Mouse (Mus musculus) intestine, embryonic 16.5 days (tissue): Measurements from ENCODE around the gene Trappc13. TPM values are rescaled to one million over a fixed set of nuclear protein-coding genes. Genes with fewer than 3 reads are reported as not detected.

Experiments used
- ATAC-seq: fragments of 200-750 bp; cut with Nextera tagmentation; 2 replicates; pipeline ENCODE4 v1.8.0; 2017; ENCODE audit warnings: moderate TSS enrichment, moderate library complexity
- H3K27ac ChIP-seq: fragments of 300-500 bp; sonication (generic); 2 replicates; pipeline ENCODE4 v1.5.1; 2014; ENCODE audit warnings: mild to moderate bottlenecking, low read length
- H3K27me3 ChIP-seq: fragments of 300-500 bp; sonication (generic); replicated peaks from 2 replicates; pipeline ENCODE4 v1.6.1; 2014; ENCODE audit warnings: low read length, control low read depth, mixed read lengths; ENCODE audit not compliant: control insufficient read depth, insufficient read depth
- H3K36me3 ChIP-seq: fragments of 300-500 bp; sonication (generic); 2 replicates; pipeline ENCODE4 v1.6.1; 2014; ENCODE audit warnings: low read length, control low read depth; ENCODE audit not compliant: control insufficient read depth, insufficient read depth
- H3K4me1 ChIP-seq: fragments of 300-500 bp; sonication (generic); 2 replicates; pipeline ENCODE4 v1.6.1; 2014; ENCODE audit warnings: low read length, control low read depth, mixed read lengths; ENCODE audit not compliant: control insufficient read depth, insufficient read depth
- H3K4me2 ChIP-seq: fragments of 300-500 bp; sonication (generic); 2 replicates; pipeline ENCODE4 v1.6.1; 2014; ENCODE audit warnings: low read depth, low read length, control low read depth
- H3K4me3 ChIP-seq: fragments of 300-500 bp; sonication (generic); 2 replicates; pipeline ENCODE4 v1.5.1; 2014; ENCODE audit warnings: mild to moderate bottlenecking, low read length
- H3K9ac ChIP-seq: fragments of 300-500 bp; sonication (generic); 2 replicates; pipeline ENCODE4 v1.6.1; 2014; ENCODE audit warnings: low read depth, low read length
- H3K9me3 ChIP-seq: fragments of 300-500 bp; sonication (generic); 2 replicates; pipeline ENCODE4 v1.6.1; 2016; ENCODE audit warnings: low read length, control low read depth; ENCODE audit not compliant: control insufficient read depth
- WGBS: fragments of 180-500 bp; shearing (Covaris S2); extraction: QIAGEN DNeasy Blood & Tissue Kit; methylation state at CpG from one replicate; pipeline ENCODE4 v1.1.7; 2014; 5-methylcytosine and 5-hydroxymethylcytosine counted together
- polyA plus RNA-seq: library from polyadenylated mRNA; unstranded; fragments of >200 nt; fragmentation: Nextera tagmentation; extraction: Ambion mirVana; gene quantifications from 2 replicates; pipeline ENCODE4 v1.2.1, GENCODE M21; 2015

The Trappc13 gene
- polyA plus RNA-seq, 1 experiment from 2014 or later, result 54.5 TPM

DNA sequence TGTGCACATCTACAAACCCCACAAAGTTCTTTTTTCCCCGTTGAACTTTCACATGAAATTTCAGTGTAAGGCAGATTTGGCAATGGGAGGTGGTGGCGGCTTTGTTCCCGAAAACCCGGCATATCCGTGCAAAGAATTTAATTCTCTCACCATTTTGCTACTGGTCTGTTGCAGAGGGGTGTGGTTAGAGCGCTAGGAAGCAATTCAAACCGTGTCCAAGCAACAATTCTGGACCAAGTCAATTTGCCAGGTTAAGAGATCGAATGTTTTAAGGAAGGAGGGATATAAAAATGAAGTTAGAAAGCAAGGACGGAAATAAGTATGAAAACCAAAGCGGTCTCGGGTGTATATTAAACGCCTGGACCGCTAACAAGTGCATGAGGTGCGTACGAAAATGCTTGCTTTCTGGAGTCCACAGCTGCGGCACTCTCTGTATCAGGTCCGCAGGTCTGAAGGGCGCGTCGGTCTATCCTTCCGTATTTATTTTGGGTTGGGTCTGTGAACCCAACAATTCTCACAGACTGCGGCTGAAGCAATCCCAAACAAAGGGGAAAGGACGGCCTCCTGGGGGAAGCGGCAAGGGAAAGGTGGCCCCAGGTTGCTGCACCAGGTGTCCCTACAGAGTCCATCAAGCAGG is 69.5 kb downstream of the Trappc13 start:
- Histone ChIP-seq H3K36me3 (no peaks in the 10 kb centered on the region), H3K27me3 (no peaks in the 10 kb centered on the region), H3K27ac (peak overlapping the region; percentile 87), H3K9ac (peak overlapping the region; percentile 84), H3K4me1 (peaks cover 5% of the 10 kb centered on the region), H3K4me2 (peak overlapping the region; percentile 98), H3K9me3 (peaks cover 6% of the 10 kb centered on the region), H3K4me3 (peak overlapping the region; percentile 87)
- ATAC-seq, result peak; percentile 59; the same call in 1 of the 2 replicates
- WGBS, result under 1% methylated on average over 24 of the region's 24 CpGs

GRCm38 (mm10) chr13:104101606-104102235 is 76.5 kb downstream of the Trappc13 start:
- H3K27me3 ChIP-seq, result no peaks in the 10 kb centered on the region
- 92% methylated on average over 5 of the region's 5 CpGs for whole genome bisulfite sequencing
- no peak overlapping the region for H3K9ac ChIP-seq
- ATAC-seq, result no peak
- H3K4me1 ChIP-seq, result no peaks in the 10 kb centered on the region
- no peak overlapping the region for H3K4me2 ChIP-seq
- no peak overlapping the region for H3K27ac ChIP-seq
- H3K4me3 ChIP-seq, result no peak overlapping the region
- H3K36me3 ChIP-seq, result no peaks in the 10 kb centered on the region
- H3K9me3 ChIP-seq, result peaks cover 8% of the 10 kb centered on the region

- H3K9me3 ChIP-seq, result peaks cover 8% of the 10 kb centered on the region
- H3K4me1 ChIP-seq, result no peaks in the 10 kb centered on the region
- no peak for ATAC-seq
- WGBS, result 82% methylated on average over 4 of the region's 4 CpGs
- H3K4me2 ChIP-seq, result no peak overlapping the region
- no peaks in the 10 kb centered on the region for H3K36me3 ChIP-seq
- no peak overlapping the region for H3K27ac ChIP-seq
- H3K9ac ChIP-seq, result no peak overlapping the region
- no peak overlapping the region for H3K4me3 ChIP-seq
- no peaks in the 10 kb centered on the region for H3K27me3 ChIP-seq
Observed at GRCm38 (mm10) chr13:104100416-104100815, 77.9 kb downstream of the Trappc13 start.

- ATAC-seq, result no peak
- H3K27ac ChIP-seq, result no peak overlapping the region
- WGBS, result 92% methylated on average over 7 of the region's 7 CpGs
- H3K36me3 ChIP-seq, result no peaks in the 10 kb centered on the region
- no peak overlapping the region for H3K4me3 ChIP-seq
- H3K27me3 ChIP-seq, result no peaks in the 10 kb centered on the region
- H3K9ac ChIP-seq, result no peak overlapping the region
- H3K9me3 ChIP-seq, result no peaks in the 10 kb centered on the region
- peaks cover 3% of the 10 kb centered on the region; the same call in 1 of the 2 replicates for H3K4me1 ChIP-seq
- no peak overlapping the region for H3K4me2 ChIP-seq
Observed at GRCm38 (mm10) chr13:104097190-104097589, 81.1 kb downstream of the Trappc13 start.

- no peak overlapping the region for H3K4me2 ChIP-seq
- no peak overlapping the region for H3K9ac ChIP-seq
- ATAC-seq, result no peak
- H3K27me3 ChIP-seq, result no peaks in the 10 kb centered on the region
- no peaks in the 10 kb centered on the region for H3K36me3 ChIP-seq
- WGBS, result 69% methylated on average over 7 of the region's 7 CpGs
- no peak overlapping the region for H3K4me3 ChIP-seq
- H3K4me1 ChIP-seq, result peaks cover 3% of the 10 kb centered on the region; the same call in 1 of the 2 replicates
- H3K9me3 ChIP-seq, result no peaks in the 10 kb centered on the region
- H3K27ac ChIP-seq, result no peak overlapping the region
Observed at GRCm38 (mm10) chr13:104095955-104096354, 82.3 kb downstream of the Trappc13 start.

GRCm38 (mm10) chr13:104094531-104095385 is 83.5 kb downstream of the Trappc13 start:
- peaks cover 3% of the 10 kb centered on the region; the same call in 1 of the 2 replicates for H3K4me1 ChIP-seq
- no peaks in the 10 kb centered on the region for H3K36me3 ChIP-seq
- H3K27me3 ChIP-seq, result no peaks in the 10 kb centered on the region
- 0 out of 2 replicates have a peak, but pooled peaks have one; percentile 28 for ATAC-seq
- WGBS, result 79% methylated on average over 11 of the region's 11 CpGs
- no peak overlapping the region for H3K4me2 ChIP-seq
- no peak overlapping the region for H3K9ac ChIP-seq
- no peaks in the 10 kb centered on the region for H3K9me3 ChIP-seq
- no peak overlapping the region for H3K4me3 ChIP-seq
- H3K27ac ChIP-seq, result no peak overlapping the region

Other genes starting within 250 kb of the Trappc13 start
- 18.7 and 19.9 TPM in 2 replicates for gene Nln, start 68.9 kb downstream of the Trappc13 start, polyA plus RNA-seq
- gene Sgtb, start 68.7 kb downstream of the Trappc13 start, polyA plus RNA-seq, result 3.0 and 3.3 TPM in 2 replicates
- gene Trim23, start 328 bp upstream of the Trappc13 start, polyA plus RNA-seq, result 9.0 and 9.3 TPM in 2 replicates
- gene Cenpk, start 50.1 kb upstream of the Trappc13 start, polyA plus RNA-seq, result 33.3 and 38.5 TPM in 2 replicates
- 11.4 and 11.7 TPM in 2 replicates for gene Ppwd1, start 50.4 kb upstream of the Trappc13 start, polyA plus RNA-seq
- gene Adamts6, start 109.4 kb upstream of the Trappc13 start, polyA plus RNA-seq, result 1.2 and 1.4 TPM in 2 replicates